Mouse (Mus musculus): Measurements from ENCODE around the gene BC024063. TPM values are rescaled to one million over a fixed set of nuclear protein-coding genes. Genes with fewer than 3 reads are reported as not detected.

The BC024063 gene
- polyA plus RNA-seq, 1 experiment = not detected

GRCm38 (mm10) chr10:82147571-82147970, 64.4 kb downstream of the BC024063 start:
- no peak overlapping the region for H3K4me3 ChIP-seq (replicated peaks)
- no peaks in the 10 kb centered on the region for H3K4me1 ChIP-seq (ENCODE audit: control insufficient read depth)
- H3K9me3 ChIP-seq (ENCODE audit: control insufficient read depth, low read length) = peaks cover 50% of the 10 kb centered on the region
- H3K27me3 ChIP-seq (ENCODE audit: control insufficient read depth) = no peaks in the 10 kb centered on the region
- peaks cover 38% of the 10 kb centered on the region for H3K36me3 ChIP-seq (ENCODE audit: control insufficient read depth)
- TF ChIP-seq TAL1 (IDR thresholded peaks at IDR 0.05; ENCODE audit: low read length) = no peak
- TF ChIP-seq GATA1 (IDR thresholded peaks at IDR 0.05; ENCODE audit: low read length) = no peak

Other genes starting within 250 kb of the BC024063 start
- not detected in 2 replicates for gene Gm32687, start 219.4 kb upstream of the BC024063 start, polyA plus RNA-seq (2012)
- not detected in 2 replicates for gene Zfp781, start 152.9 kb upstream of the BC024063 start, polyA plus RNA-seq (2012)
- gene Zfp873, start 35.2 kb upstream of the BC024063 start, polyA plus RNA-seq (2012) = 0.02 TPM in 1 of 2 replicates, not detected in the other
- not detected in 2 replicates for gene AU041133, start 44.7 kb downstream of the BC024063 start, polyA plus RNA-seq (2012)
- not detected in 2 replicates for gene Zfp938, start 157.9 kb downstream of the BC024063 start, polyA plus RNA-seq (2012)
- gene 4932415D10Rik, start 233.2 kb downstream of the BC024063 start, polyA plus RNA-seq (2012) = under 0.01 and 0.01 TPM in 2 replicates